Mouse (Mus musculus) forebrain, embryonic 16.5 days (tissue): ENCODE measurements around the gene Tex13b. TPM values are rescaled to one million over a fixed set of nuclear protein-coding genes. Genes with fewer than 3 reads are reported as not detected.

ENCODE experiments used
- ATAC-seq: fragments of 200-750 bp; cut with Nextera tagmentation; 2 replicates; pipeline ENCODE4 v1.8.0; 2017; ENCODE audit warnings: mild to moderate bottlenecking, moderate library complexity
- H3K27ac ChIP-seq: fragments of 300-500 bp; sonication (generic); 2 replicates; pipeline ENCODE4 v1.5.1; 2014; ENCODE audit warnings: low read length, control low read depth
- H3K27me3 ChIP-seq: fragments of 300-500 bp; sonication (generic); replicated peaks from 2 replicates; pipeline ENCODE4 v1.6.1; 2014; ENCODE audit warnings: low read length; ENCODE audit not compliant: control insufficient read depth, insufficient read depth
- H3K36me3 ChIP-seq: fragments of 300-500 bp; sonication (generic); 2 replicates; pipeline ENCODE4 v1.6.1; 2014; ENCODE audit not compliant: control insufficient read depth, insufficient read depth
- H3K4me1 ChIP-seq: fragments of 300-500 bp; sonication (generic); replicated peaks from 2 replicates; pipeline ENCODE4 v1.6.1; 2014; ENCODE audit warnings: low read length; ENCODE audit not compliant: control insufficient read depth, insufficient read depth
- H3K4me2 ChIP-seq: fragments of 300-500 bp; sonication (generic); 2 replicates; pipeline ENCODE4 v1.6.1; 2014; ENCODE audit warnings: mild to moderate bottlenecking, low read length, control low read depth
- H3K4me3 ChIP-seq: fragments of 300-500 bp; sonication (generic); replicated peaks from 2 replicates; pipeline ENCODE4 v1.5.1; 2014; ENCODE audit warnings: mild to moderate bottlenecking, low read length, control low read depth
- H3K9ac ChIP-seq: fragments of 300-500 bp; sonication (generic); replicated peaks from 2 replicates; pipeline ENCODE4 v1.6.1; 2014; ENCODE audit warnings: low read depth, low read length, control low read depth
- H3K9me3 ChIP-seq: fragments of 300-500 bp; sonication (generic); 2 replicates; pipeline ENCODE4 v1.6.1; 2016; ENCODE audit warnings: low read length; ENCODE audit not compliant: control insufficient read depth
- WGBS: fragments of 180-500 bp; shearing (Covaris S2); extraction: QIAGEN DNeasy Blood & Tissue Kit; methylation state at CpG from one replicate; pipeline ENCODE4 v1.1.7; 2014; 5-methylcytosine and 5-hydroxymethylcytosine counted together
- polyA plus RNA-seq: library from polyadenylated mRNA; unstranded; fragments of >200 nt; fragmentation: Nextera tagmentation; extraction: Ambion mirVana; gene quantifications from 2 replicates; pipeline ENCODE4 v1.2.1, GENCODE M21; 2015

The Tex13b gene
- polyA plus RNA-seq, 1 experiment from 2014 or later, result not detected

- no peak for ATAC-seq
- 80% methylated on average over 2 of the region's 2 CpGs for WGBS
- H3K9ac ChIP-seq, result no peak overlapping the region
These were observed 7.9 kb downstream of the Tex13b start for GRCm38 (mm10) chrX:140805340-140805739.

GRCm38 (mm10) chrX:140769794-140770193 is 43.4 kb downstream of the Tex13b start:
- Histone ChIP-seq H3K4me2 (no peak overlapping the region), H3K9me3 (no peaks in the 10 kb centered on the region), H3K9ac (no peak overlapping the region), H3K36me3 (no peaks in the 10 kb centered on the region), H3K4me1 (no peaks in the 10 kb centered on the region), H3K27ac (no peak overlapping the region), H3K4me3 (no peak overlapping the region), H3K27me3 (no peaks in the 10 kb centered on the region)
- ATAC-seq, result no peak
- WGBS, result 78% methylated on average over 1 of the region's 1 CpGs

More at GRCm38 (mm10) chrX:140805340-140805739, 7.9 kb downstream of the Tex13b start:
- Histone ChIP-seq H3K27ac (no peak overlapping the region), H3K36me3 (no peaks in the 10 kb centered on the region), H3K4me1 (no peaks in the 10 kb centered on the region), H3K4me2 (no peak overlapping the region), H3K4me3 (no peak overlapping the region), H3K27me3 (no peaks in the 10 kb centered on the region; the same call in 1 of the 2 replicates), H3K9me3 (no peaks in the 10 kb centered on the region)

Other genes with a start within 250 kb of the Tex13b start
- gene Tsc22d3, start 212.8 kb downstream of the Tex13b start, polyA plus RNA-seq, result 101 and 104 TPM in 2 replicates
- 3.8 and 4.5 TPM in 2 replicates for gene Mid2, start 148.8 kb downstream of the Tex13b start, polyA plus RNA-seq
- gene Vsig1, start 94.2 kb upstream of the Tex13b start, polyA plus RNA-seq, result not detected in 2 replicates
- gene Psmd10, start 143.3 kb upstream of the Tex13b start, polyA plus RNA-seq, result 40.5 and 44.9 TPM in 2 replicates
- 11.3 and 11.4 TPM in 2 replicates for gene Atg4a, start 143.5 kb upstream of the Tex13b start, polyA plus RNA-seq